Mouse (Mus musculus) hindbrain, embryonic 16.5 days (tissue): ENCODE measurements around the gene Dnajb1. TPM values are rescaled to one million over a fixed set of nuclear protein-coding genes. Genes with fewer than 3 reads are reported as not detected.
A peak's percentile ranks its signal among the peaks of the same experiment; 100 is the strongest.

ENCODE experiments used
- ATAC-seq: fragments of 200-750 bp; cut with Nextera tagmentation; 2 replicates; pipeline ENCODE4 v1.8.0; 2017; ENCODE audit warnings: moderate TSS enrichment, moderate library complexity
- H3K27ac ChIP-seq: fragments of 300-500 bp; sonication (generic); 2 replicates; pipeline ENCODE4 v1.5.1; 2014; ENCODE audit warnings: low read depth, mild to moderate bottlenecking, control low read depth, low read length, moderate library complexity
- H3K27me3 ChIP-seq: fragments of 300-500 bp; sonication (generic); replicated peaks from 2 replicates; pipeline ENCODE4 v1.6.1; 2014; ENCODE audit warnings: low read length; ENCODE audit not compliant: control insufficient read depth, insufficient read depth
- H3K36me3 ChIP-seq: fragments of 300-500 bp; sonication (generic); 2 replicates; pipeline ENCODE4 v1.6.1; 2014; ENCODE audit warnings: mild to moderate bottlenecking, low read length, moderate library complexity, mixed read lengths; ENCODE audit not compliant: control insufficient read depth, insufficient read depth
- H3K4me1 ChIP-seq: fragments of 300-500 bp; sonication (generic); 2 replicates; pipeline ENCODE4 v1.6.1; 2014; ENCODE audit warnings: low read depth, low read length; ENCODE audit not compliant: control insufficient read depth, insufficient read depth
- H3K4me2 ChIP-seq: fragments of 300-500 bp; sonication (generic); 2 replicates; pipeline ENCODE4 v1.6.1; 2014; ENCODE audit warnings: mild to moderate bottlenecking, low read length, control low read depth, moderate library complexity
- H3K4me3 ChIP-seq: fragments of 300-500 bp; sonication (generic); 2 replicates; pipeline ENCODE4 v1.5.1; 2014; ENCODE audit warnings: mild to moderate bottlenecking, low read length, control low read depth, moderate library complexity
- H3K9ac ChIP-seq: fragments of 300-500 bp; sonication (generic); 2 replicates; pipeline ENCODE4 v1.6.1; 2014; ENCODE audit warnings: low read depth, mild to moderate bottlenecking, control low read depth, low read length, moderate library complexity
- H3K9me3 ChIP-seq: fragments of 300-500 bp; sonication (generic); 2 replicates; pipeline ENCODE4 v1.6.1; 2014; ENCODE audit warnings: mild to moderate bottlenecking, low read length, moderate library complexity; ENCODE audit not compliant: control insufficient read depth
- WGBS: fragments of 180-500 bp; shearing (Covaris S2); extraction: QIAGEN DNeasy Blood & Tissue Kit; methylation state at CpG from one replicate; pipeline ENCODE4 v1.1.7; 2014; 5-methylcytosine and 5-hydroxymethylcytosine counted together
- polyA plus RNA-seq: library from polyadenylated mRNA; unstranded; fragments of >200 nt; fragmentation: Nextera tagmentation; extraction: Ambion mirVana; gene quantifications from 2 replicates; pipeline ENCODE4 v1.2.1, GENCODE M21; 2015

Dnajb1 gene
- polyA plus RNA-seq, 1 experiment from 2014 or later, result 60.8 TPM

DNA sequence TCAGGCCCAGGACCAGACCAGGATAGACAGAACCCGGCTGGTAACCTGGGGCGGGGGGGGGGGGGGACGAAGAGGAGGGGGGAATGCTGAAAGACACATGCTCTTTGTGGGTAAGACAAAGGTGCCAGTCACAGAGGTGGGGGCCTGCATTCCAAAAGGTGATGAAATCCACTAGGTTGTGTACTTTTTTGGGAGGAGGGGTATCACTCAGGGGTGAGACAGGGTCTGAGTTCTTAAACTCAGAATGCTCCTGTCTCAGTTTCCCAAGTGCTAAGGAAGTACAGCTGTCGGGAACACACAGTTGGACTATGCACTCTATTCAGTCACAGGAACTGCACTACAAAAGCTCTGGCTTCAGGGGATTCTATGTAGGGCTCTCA, 31.5 kb upstream of the Dnajb1 start:
- Histone ChIP-seq H3K27me3 (no peaks in the 10 kb centered on the region), H3K4me1 (peaks cover 39% of the 10 kb centered on the region)
- WGBS, result 56% methylated on average over 2 of the region's 4 CpGs

DNA sequence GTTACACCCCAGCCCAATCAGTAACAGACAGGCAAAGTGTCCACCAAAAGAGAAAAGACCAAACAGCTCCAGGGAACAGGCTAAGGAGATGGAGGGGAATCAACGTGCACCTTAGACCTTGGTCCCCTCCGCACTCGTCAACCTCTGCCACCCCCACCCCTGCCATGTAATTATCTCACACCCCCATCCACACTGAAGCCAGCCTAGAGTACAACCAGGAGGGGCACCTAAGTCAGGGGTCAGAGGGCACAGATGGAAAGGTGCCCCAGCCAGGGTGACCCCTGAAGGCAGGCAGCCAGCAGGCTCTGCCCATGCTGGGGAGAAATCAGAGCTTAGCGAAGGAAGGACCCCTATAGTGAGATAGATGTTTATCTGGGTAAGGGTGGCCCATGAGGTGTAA, 31.1 kb upstream of the Dnajb1 start:
- H3K4me3 ChIP-seq, result no peak overlapping the region
- H3K9ac ChIP-seq, result peak overlapping the region; percentile 22; the same call in 1 of the 2 replicates
- ATAC-seq, result 0 out of 2 replicates have a peak, but pooled peaks have one; percentile 0
- no peaks in the 10 kb centered on the region for H3K27me3 ChIP-seq
- peaks cover 39% of the 10 kb centered on the region for H3K4me1 ChIP-seq
- H3K4me2 ChIP-seq, result no peak overlapping the region
- WGBS, result 70% methylated on average over 4 of the region's 4 CpGs
- no peaks in the 10 kb centered on the region for H3K9me3 ChIP-seq
- H3K27ac ChIP-seq, result peak overlapping the region; percentile 23; the same call in 1 of the 2 replicates
- H3K36me3 ChIP-seq, result peaks cover 11% of the 10 kb centered on the region

More for the DNA sequence above, 31.5 kb upstream of the Dnajb1 start:
- ATAC-seq, result no peak
- Histone ChIP-seq H3K36me3 (peaks cover 15% of the 10 kb centered on the region), H3K4me2 (no peak overlapping the region), H3K9ac (no peak overlapping the region; the same call in 1 of the 2 replicates), H3K9me3 (no peaks in the 10 kb centered on the region), H3K27ac (no peak overlapping the region), H3K4me3 (no peak overlapping the region)

DNA sequence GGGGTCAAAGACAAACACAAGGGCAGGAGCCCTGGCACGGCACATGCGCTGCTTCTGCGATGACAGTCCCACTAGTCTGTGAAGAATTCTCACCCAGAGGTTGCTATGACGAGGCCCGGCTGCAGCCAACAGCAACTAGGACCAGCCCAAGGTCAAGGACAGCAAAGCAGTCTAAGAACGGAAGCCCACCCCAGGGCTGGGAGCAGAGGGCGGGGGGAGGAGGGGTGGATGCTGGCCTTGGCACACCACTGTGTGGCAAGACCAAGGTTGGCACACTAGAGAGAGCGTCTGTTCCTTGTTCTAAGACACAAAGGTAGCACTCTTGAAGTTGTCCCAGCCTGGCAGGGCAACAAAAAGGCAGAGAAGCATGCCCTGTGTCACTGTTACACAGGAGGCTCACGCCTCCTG, 30.6 kb upstream of the Dnajb1 start:
- Histone ChIP-seq H3K4me3 (no peak overlapping the region), H3K4me1 (peaks cover 42% of the 10 kb centered on the region), H3K4me2 (no peak overlapping the region), H3K36me3 (peaks cover 7% of the 10 kb centered on the region), H3K9me3 (no peaks in the 10 kb centered on the region), H3K27ac (peak overlapping the region; percentile 23; the same call in 1 of the 2 replicates), H3K27me3 (no peaks in the 10 kb centered on the region), H3K9ac (no peak overlapping the region; the same call in 1 of the 2 replicates)
- WGBS, result 56% methylated on average over 9 of the region's 9 CpGs
- peak; percentile 19; the same call in 1 of the 2 replicates for ATAC-seq

DNA sequence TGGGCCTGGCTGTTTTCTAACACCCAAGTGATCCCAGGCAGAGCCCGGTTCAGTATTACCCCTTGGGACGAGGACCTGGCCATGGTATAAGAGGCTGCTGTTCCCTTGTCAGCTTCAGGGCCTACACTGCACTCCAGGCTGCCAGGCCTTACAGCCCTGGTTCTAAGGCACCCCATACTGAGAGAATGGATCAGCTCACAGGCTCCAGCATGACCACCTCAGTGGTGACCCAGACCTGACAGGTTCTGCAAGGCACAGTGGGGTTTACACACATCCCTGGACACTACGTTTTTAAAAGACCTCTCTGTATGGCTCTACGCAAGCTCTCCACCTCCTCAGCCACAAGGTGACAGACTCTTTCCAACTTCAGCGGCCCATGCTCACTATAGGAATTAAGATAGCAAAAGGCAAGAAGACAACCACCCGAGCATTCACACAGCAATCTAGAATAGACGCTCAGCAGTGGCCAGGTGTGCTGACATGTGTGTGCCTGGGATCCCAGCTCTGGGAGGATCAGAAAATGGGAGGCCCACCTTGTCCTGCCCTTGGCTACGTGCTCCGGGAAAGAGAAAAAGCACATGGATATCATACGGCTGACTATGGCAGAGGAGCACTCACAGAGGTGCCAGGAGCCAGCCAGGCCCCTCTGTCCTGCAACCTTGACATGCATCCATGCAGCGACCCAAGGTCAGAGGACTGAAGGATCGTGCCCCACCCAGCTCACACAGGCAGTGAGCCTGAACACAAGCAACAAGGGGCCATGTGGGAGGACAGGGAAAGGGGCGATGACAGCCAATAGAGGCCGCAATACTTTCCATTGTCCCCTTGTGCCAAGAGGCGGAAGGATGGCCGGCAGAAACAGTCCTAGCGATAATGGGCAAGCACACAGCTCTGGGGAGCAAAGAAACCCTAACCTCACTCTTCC, 29.6 kb upstream of the Dnajb1 start:
- no peak overlapping the region for H3K4me3 ChIP-seq
- H3K4me2 ChIP-seq, result no peak overlapping the region
- no peaks in the 10 kb centered on the region for H3K27me3 ChIP-seq
- H3K4me1 ChIP-seq, result peaks cover 48% of the 10 kb centered on the region
- peaks cover 2% of the 10 kb centered on the region; the same call in 1 of the 2 replicates for H3K36me3 ChIP-seq
- 70% methylated on average over 17 of the region's 17 CpGs for WGBS
- ATAC-seq, result no peak
- no peak overlapping the region; the same call in 1 of the 2 replicates for H3K9ac ChIP-seq
- H3K9me3 ChIP-seq, result no peaks in the 10 kb centered on the region
- no peak overlapping the region for H3K27ac ChIP-seq

DNA sequence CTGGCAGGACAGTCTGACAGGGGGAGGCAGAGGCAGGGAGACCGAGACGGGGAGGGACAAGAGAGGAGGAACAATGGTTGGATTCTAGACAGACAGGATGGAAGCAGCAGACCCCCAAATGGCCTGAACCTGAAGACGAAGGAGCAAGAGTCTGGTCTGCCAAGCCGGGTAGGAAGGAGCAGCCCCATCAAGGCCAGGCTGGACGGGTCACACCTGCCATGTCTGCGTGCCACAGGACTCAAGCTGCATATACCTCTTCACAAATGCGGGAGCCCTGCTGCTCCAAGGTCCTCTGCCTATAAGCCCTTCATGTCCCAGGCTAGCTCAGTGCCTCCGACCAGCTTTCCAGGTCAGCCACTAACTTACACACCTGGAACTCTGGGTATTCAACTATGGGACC, 28.3 kb upstream of the Dnajb1 start:
- H3K9ac ChIP-seq, result no peak overlapping the region
- H3K4me1 ChIP-seq, result peaks cover 49% of the 10 kb centered on the region
- H3K9me3 ChIP-seq, result no peaks in the 10 kb centered on the region
- no peak overlapping the region for H3K4me2 ChIP-seq
- 0 out of 2 replicates have a peak, but pooled peaks cover 2% of the 10 kb centered on the region for H3K36me3 ChIP-seq
- H3K4me3 ChIP-seq, result no peak overlapping the region
- H3K27ac ChIP-seq, result no peak overlapping the region
- no peak for ATAC-seq
- 88% methylated on average over 4 of the region's 8 CpGs for WGBS
- H3K27me3 ChIP-seq, result no peaks in the 10 kb centered on the region

DNA sequence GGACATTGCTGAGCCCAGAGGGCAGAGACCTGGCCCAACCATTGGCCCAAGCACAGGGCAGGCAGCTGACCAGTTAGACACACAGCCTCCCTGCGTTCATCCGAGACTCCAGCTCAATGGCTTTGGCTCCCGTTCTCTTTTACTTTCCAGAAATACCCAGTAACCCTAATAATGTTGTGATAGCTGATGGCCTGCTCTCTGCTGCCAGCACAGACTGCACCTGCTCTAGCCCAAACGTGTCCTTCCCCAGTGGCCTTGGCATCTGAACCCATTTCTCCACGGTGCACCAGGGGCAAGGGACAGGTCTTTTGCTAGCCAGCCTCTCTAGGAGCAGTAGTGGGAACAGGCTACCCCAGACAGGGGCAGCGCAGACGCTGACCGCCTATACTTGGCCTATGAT, 27.2 kb upstream of the Dnajb1 start:
- H3K36me3 ChIP-seq, result 0 out of 2 replicates have a peak, but pooled peaks cover 2% of the 10 kb centered on the region
- peaks cover 49% of the 10 kb centered on the region for H3K4me1 ChIP-seq
- H3K27me3 ChIP-seq, result no peaks in the 10 kb centered on the region
- no peak overlapping the region for H3K4me2 ChIP-seq
- H3K4me3 ChIP-seq, result no peak overlapping the region
- H3K27ac ChIP-seq, result no peak overlapping the region
- no peaks in the 10 kb centered on the region for H3K9me3 ChIP-seq
- 91% methylated on average over 8 of the region's 8 CpGs for WGBS
- ATAC-seq, result no peak
- H3K9ac ChIP-seq, result no peak overlapping the region

DNA sequence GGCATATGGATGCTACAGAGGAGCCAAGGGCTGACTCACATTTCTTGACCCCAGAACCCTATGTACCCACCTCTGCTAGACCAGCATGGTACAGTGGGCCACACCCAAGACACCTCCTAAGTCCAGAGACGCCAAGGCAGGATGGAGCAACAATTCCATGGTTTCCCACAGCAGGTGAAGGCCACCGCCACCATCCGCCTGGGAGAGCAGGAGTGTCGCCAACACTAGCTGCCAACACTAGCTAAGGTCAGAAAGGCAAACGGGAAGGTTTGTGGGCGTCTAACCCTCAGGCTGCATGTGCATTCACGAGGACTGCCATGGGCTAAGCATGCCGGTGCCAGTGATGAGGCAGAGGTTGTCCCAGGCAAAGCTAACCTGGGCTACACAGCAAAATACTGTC, 25.8 kb upstream of the Dnajb1 start:
- WGBS, result 78% methylated on average over 8 of the region's 8 CpGs
- Histone ChIP-seq H3K9me3 (no peaks in the 10 kb centered on the region), H3K27ac (no peak overlapping the region), H3K36me3 (0 out of 2 replicates have a peak, but pooled peaks cover 2% of the 10 kb centered on the region), H3K27me3 (no peaks in the 10 kb centered on the region), H3K4me2 (no peak overlapping the region), H3K4me1 (peaks cover 36% of the 10 kb centered on the region), H3K4me3 (no peak overlapping the region), H3K9ac (no peak overlapping the region)
- no peak for ATAC-seq

DNA sequence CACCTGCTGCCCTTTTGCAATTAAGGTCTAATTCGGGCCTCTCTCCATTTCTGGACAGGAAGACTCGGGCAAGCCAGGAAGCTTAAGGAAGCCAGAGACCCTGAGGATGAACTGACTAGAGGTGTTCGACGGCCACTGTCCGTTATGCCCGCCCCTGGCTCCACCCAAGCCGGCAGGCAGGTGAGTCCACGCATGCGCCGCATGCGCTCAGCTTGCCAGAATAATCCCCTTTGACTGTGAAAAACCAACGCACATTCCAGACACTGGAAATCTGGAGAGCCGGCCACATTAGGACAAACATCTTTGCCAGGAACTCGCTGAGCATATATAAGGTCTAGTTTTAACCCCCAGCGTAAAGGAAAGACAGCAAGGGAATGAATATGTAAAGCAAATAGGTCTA, 24.8 kb upstream of the Dnajb1 start:
- Histone ChIP-seq H3K4me1 (peaks cover 38% of the 10 kb centered on the region), H3K27ac (no peak overlapping the region), H3K4me3 (no peak overlapping the region), H3K27me3 (no peaks in the 10 kb centered on the region), H3K9me3 (no peaks in the 10 kb centered on the region), H3K4me2 (no peak overlapping the region), H3K9ac (no peak overlapping the region), H3K36me3 (peaks cover 3% of the 10 kb centered on the region; the same call in 1 of the 2 replicates)
- no peak for ATAC-seq
- WGBS, result 87% methylated on average over 15 of the region's 15 CpGs

DNA sequence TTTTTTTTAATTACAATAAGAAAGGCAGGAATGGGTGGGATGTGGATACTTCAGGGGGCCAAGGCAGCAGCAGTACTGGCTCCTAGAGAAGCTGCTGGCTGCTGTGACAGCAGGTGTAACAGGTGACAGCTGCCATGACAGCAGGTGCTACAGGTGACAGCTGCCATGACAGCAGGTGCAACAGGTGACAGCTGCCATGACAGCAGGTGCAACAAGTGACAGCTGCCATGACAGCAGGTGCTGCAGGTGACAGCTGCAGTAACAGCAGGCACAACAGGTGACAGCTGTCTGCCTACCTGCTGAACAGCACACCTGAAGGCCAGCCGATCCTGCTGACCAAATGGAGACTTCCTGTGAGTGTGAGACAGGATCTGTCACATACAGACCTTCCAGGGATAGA, 23.2 kb upstream of the Dnajb1 start:
- ATAC-seq, result no peak
- H3K4me1 ChIP-seq, result peaks cover 40% of the 10 kb centered on the region
- 92% methylated on average over 1 of the region's 1 CpGs for WGBS

More for the DNA sequence above, 23.2 kb upstream of the Dnajb1 start:
- no peak overlapping the region for H3K4me2 ChIP-seq
- H3K27ac ChIP-seq, result no peak overlapping the region
- H3K36me3 ChIP-seq, result peaks cover 3% of the 10 kb centered on the region; the same call in 1 of the 2 replicates
- no peak overlapping the region for H3K9ac ChIP-seq
- no peak overlapping the region for H3K4me3 ChIP-seq
- H3K27me3 ChIP-seq, result no peaks in the 10 kb centered on the region
- H3K9me3 ChIP-seq, result no peaks in the 10 kb centered on the region
